Mouse (Mus musculus) retina, embryonic 14.5 days (tissue): ENCODE data around the gene Plek.

Source experiments
- DNase-seq: peaks from one replicate; pipeline ENCODE4 v3.0.0-alpha.2; 2015; ENCODE audit warnings: low spot score

Plek gene

DNA sequence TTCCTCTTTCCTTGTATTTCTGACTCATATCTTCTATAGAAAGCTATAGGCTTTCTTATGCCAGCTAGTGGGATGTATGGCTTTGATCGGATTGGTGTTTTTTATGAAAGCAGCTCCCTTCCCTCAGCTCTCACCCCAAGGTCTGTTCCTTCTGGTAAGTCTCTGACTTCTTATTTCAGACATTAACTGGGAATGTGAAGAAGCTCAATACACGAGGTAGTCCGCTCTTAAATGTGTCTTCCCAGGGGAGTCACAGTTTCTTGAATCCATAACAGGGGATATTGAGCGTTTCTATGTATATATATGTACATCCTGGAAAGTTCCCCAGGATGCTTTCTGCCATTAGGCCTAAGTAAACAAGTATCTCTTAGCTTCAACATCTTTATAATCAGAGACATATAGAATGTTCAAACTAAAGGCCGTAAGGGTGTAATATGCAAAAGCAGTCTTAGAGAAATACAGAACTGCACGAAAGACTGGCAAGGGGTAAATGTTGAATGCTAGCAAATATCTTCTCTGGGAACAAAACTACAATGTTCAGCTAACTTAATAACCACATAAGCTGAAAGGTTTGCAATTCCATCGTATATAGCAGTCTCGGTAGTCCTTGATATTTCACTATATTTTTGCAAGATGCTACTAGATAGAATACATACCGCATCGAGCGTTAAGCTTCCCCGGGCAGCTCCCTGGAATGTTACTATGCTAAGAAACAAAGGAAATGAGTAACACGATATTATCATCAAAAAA lies 101.8 kb downstream of the Plek start:
- peak; percentile 28 for DNase-seq

GRCm38 (mm10) chr11:16948756-16949155 lies 103.4 kb downstream of the Plek start:
- peak; percentile 63 for DNase-seq

- no peak for DNase-seq
Measured at GRCm38 (mm10) chr11:16943016-16943415, 109.2 kb downstream of the Plek start.

GRCm38 (mm10) chr11:16941973-16942452 lies 110.2 kb downstream of the Plek start:
- DNase-seq = peak; percentile 25

DNA sequence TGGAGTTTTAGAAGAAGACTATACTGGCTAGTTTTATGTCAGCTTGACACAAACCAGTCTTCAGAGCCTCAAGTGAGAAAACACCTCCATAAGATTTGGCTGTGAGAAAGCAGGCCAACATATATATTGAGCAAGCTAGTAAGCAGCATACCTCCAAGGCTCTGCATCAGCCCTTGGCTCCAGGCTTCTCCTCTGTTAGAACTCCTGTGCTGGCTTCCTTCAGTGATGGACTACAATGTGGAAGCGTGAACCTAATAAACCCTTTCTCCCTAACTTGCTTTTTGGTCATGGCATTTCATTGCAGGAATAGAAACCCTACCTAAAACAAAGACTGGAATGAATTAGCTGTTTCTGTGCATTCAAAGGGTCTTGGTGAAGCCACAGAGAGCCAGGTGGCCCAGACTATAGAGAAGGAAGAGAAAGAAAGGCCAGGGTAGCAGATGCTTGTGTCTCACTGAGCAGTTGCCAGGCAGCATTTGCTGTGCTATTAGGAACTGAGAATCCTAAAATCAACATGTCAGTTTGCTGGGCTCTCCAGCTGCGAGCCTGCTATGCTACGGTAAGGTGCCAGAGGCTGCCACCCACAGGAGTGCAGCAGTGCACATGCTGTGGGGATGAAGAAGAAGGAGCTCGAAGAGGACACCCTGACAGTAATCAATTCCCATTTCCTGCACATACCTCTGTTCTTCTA lies 110.9 kb downstream of the Plek start:
- no peak for DNase-seq

- no peak for DNase-seq
Measured at GRCm38 (mm10) chr11:16935577-16936236, 116.5 kb downstream of the Plek start.

DNA sequence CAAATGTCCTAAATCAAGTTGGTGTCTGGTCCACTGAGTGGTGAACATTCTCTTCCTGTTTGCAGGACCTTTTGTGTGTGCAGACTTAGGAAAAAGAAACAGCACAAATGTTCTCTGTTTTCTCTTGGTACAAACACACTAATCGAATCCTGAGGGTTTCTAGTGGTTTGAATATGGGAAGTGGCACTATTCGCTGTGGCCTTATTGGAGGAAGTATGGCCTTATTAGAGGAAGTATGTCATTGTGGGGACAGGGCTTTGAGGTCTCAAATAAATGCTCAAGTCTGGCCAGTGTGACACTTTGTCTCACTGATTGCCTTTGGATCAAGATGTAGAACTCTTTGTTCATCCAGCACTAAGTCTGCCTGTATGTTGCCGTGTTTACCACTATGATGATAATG lies 120.0 kb downstream of the Plek start:
- no peak for DNase-seq
